Mouse (Mus musculus) ES-CJ7 (cell line): ENCODE measurements around the gene Olfr654.
A peak's percentile ranks its signal among the peaks of the same experiment; 100 is the strongest.

Experiments used
- DNase-seq: peaks from one replicate; pipeline ENCODE4 v3.0.0; 2011; ENCODE audit warnings: low read depth, low spot score

The Olfr654 gene

DNA sequence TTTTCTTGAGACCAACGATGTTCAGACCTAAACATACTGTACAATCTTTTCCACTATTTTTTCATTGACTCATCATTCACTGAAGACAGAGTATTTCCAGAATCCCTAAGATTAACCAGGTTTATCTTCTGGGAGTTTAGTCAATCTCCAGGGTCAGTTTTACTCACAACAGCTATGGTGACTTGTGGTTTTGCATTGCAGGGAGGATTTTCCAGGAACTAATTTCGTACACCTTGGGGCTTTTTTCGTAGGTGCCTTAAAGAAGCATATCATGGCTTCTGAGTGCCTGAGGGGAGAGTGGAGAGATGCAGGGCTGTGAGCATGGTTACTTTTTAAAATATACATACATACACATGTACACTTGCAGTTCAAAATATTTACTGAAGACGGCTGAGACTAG lies at the start of gene Olfr654:
TSS of gene Olfr654 (plus strand) at position 301 of the 400 bp plus-strand sequence.
- no peak for DNase-seq

- no peak for DNase-seq
Measured at GRCm38 (mm10) chr7:104549833-104550232, 37.0 kb upstream of the Olfr654 start, which contains the start of gene Olfr651. TSS of gene Olfr651 (plus strand) at chr7:104550133.

DNA sequence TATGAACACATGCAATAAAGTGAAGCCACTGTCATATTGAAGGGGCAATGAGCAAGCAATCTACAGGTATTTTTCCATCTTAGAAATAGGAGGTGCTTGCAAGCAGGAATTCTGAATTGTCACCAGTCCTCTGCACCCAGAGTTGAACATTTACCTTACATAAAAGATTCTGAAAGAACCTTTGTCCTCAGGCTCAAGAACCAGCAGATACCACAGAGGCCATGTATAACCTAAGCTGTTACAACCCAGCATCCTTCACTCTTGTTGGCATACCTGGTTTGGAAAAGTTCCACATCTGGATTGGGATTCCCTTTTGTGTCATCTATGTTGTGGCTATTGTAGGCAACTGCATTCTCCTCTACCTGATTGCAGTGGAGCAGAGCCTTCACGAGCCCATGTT lies 34.1 kb upstream of the Olfr654 start:
- DNase-seq: no peak

DNA sequence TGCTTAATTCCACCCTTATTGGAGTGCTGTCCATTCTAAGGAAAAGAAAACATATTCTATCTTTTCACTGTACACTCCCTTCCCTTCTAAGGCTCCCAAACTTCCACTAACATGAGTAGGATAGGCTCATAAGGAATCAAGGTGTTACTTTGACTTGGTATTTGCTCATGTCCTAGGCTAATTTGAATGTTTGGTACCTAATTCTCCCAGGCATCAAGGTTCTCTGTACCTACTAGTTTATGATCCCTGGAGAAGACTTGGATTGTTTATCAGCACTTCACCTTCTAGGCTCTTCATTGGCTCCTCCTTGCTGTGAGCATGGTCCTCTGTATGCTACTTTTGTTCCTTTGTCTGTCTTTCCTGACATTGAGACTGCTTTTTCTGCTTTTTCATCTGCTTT lies 26.2 kb upstream of the Olfr654 start, which contains the start of gene Olfr652:
TSS of gene Olfr652 (plus strand) at position 301 of the 400 bp plus-strand sequence.
- peak; percentile 6 for DNase-seq

- no peak for DNase-seq
Measured at GRCm38 (mm10) chr7:104577014-104577413, 9.8 kb upstream of the Olfr654 start, which contains the start of gene Olfr653. TSS of gene Olfr653 (plus strand) at chr7:104577314.

- no peak for DNase-seq
Measured at GRCm38 (mm10) chr7:104580846-104581245, 6.0 kb upstream of the Olfr654 start.

- DNase-seq: no peak
Measured at GRCm38 (mm10) chr7:104581429-104581828, 5.4 kb upstream of the Olfr654 start.

DNA sequence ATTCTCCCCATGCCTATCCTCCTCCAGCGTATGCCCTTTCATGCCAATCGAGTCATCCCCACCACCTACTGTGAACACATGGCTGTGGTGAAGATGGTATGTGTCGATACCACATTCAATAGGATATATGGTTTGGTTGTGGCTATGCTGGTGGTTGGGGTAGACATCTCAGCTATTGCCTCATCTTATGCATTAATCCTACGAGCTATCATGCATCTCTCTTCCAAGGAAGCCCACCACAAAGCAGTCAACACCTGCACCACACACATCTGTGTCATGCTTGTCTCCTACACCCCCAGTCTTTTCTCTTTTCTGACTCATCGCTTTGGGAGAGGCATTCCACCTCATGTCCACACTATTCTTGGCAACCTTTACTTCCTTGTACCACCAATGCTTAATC lies 1.4 kb downstream of the Olfr654 start:
- no peak for DNase-seq

DNA sequence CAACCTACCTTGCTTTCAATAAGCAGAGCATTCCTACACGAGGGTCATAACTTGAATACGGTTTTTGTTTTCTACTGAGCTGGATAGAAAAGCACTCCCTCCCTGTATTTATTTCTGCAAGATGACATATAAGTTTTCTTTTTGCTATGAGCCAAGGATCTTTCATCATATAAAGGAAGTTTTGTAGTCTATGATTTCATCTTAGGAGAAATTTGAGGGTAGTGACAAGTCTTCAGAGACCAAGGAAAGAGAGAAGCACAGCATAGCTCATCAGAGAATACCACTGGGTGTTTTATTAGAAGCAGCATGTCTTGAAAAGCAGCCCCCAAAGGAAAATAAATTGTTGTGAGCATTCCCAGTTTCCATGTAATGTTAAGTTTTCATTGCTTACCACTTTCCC lies 14.9 kb downstream of the Olfr654 start, which contains the start of gene Olfr655:
TSS of gene Olfr655 (minus strand) at position 101 of the 400 bp plus-strand sequence.
- no peak for DNase-seq

- peak; percentile 60 for DNase-seq
Measured at GRCm38 (mm10) chr7:104603173-104603572, 16.3 kb downstream of the Olfr654 start.

- no peak for DNase-seq
Measured at GRCm38 (mm10) chr7:104604727-104605126, 17.9 kb downstream of the Olfr654 start.

DNA sequence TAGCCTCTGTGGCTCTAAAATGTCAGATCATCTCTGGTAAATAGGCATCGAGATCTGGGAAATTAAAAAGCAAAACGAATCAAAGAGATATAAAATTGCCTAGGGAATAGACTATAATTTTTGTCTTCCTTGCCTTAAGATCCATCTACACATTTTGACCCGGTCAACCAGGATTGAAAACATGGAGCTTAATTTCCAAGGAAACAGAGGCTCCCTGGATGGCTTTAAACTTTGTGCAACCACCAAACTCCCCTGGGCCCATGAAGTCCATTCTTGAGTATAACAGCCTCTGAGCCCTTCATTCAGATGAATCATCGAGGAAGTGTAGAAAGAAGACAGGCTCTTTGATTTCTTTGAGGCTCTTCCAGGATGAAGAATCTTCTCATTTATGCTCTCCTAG lies 26.8 kb downstream of the Olfr654 start, which contains the start of gene Olfr656:
TSS of gene Olfr656 (plus strand) at position 301 of the 400 bp plus-strand sequence.
- no peak for DNase-seq

DNA sequence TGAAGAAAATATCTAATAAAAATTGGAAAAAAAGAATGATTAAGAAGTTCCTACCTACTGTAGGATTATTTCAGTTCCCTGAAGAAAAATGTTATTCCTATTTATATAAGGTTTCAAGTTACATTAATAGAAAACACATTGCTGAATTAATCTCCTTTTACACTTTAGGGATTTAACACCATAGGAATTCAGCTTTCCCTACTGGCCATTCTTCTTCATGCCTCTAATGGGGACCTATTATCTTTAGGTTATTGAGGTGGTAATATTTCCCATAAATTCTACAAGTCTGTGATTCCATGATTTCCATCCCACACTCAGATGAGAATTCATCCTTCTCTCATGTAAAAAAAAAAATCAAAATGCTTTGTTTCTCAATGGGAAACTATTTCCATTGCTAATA lies 37.7 kb downstream of the Olfr654 start, which contains the start of gene Olfr657:
TSS of gene Olfr657 (plus strand) at position 301 of the 400 bp plus-strand sequence.
- DNase-seq: no peak
